13 mouse cellular contexts compared by ENCODE assay signal in the genomic region with DNA sequence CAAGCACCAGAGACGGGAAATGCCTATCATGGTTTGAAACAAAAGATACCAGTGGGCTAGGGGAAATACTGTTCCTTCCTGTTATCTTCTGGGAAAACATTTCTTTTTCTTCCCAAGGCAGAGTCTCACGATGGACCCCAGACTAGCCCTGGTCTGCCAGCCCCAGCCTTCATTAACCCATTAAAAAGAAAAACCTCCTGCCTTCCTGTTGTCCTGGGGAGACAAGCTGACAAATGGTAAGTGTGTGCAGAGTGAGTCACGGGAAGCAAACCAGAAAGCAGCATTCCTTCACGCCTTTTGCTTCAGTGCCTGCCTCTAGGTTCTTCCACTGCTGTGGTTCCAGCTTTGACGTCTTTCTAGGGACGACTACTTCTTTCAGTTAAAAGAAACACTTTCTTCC. TPM values are rescaled to one million over a fixed set of nuclear protein-coding genes. Genes with fewer than 3 reads are reported as not detected.
DNase-seq lines count a peak whose midpoint lies in the region; ATAC-seq lines count a peak whose summit lies in the region.
"Had no signal": no experiment of that assay in that cellular context is flagged by ENCODE, and none has a peak within 500 bp of the region (broad histone marks: within the 10 kb centered on the region; RNA-seq: fewer than 3 reads in every experiment).

No protein-coding gene starts in this region.

- no peak overlapping the region for H3K4me2 ChIP-seq in kidney, embryonic 15.5 days
- no peak overlapping the region for H3K4me2 ChIP-seq in midbrain, embryonic 15.5 days
- H3K4me2 ChIP-seq: embryonic facial prominence, embryonic 15.5 days had no signal

- DNase-seq in heart, adult 8-10 months (ENCODE audit: low spot score): peak; percentile 12
- DNase-seq in heart, embryonic 10.5 days (ENCODE audit: low spot score): no peak
- no peak for DNase-seq in kidney, postnatal 25 days
- peak; percentile 16 for DNase-seq in 3134 (ENCODE audit: extremely low read depth, insufficient read length, low spot score)
- no peak for DNase-seq in ovary, postnatal 14 days (ENCODE audit: low spot score)
- DNase-seq: adrenal gland, postnatal 14 days; cerebellum, adult 9-10 months; right cerebral cortex, postnatal 25 days had no signal

- 0 out of 2 replicates have a peak, but pooled peaks cover 9% of the 10 kb centered on the region for H3K4me1 ChIP-seq in heart, embryonic 10.5 days
- H3K4me1 ChIP-seq in kidney, embryonic 15.5 days: no peaks in the 10 kb centered on the region
- H3K4me1 ChIP-seq in brown adipose tissue, adult 24 weeks (ENCODE audit: control insufficient read depth, insufficient read depth, insufficient read length, low read length): peaks cover 18% of the 10 kb centered on the region
- H3K4me1 ChIP-seq in midbrain, embryonic 15.5 days: no peaks in the 10 kb centered on the region
- H3K4me1 ChIP-seq: embryonic facial prominence, embryonic 15.5 days had no signal

- H3K27me3 ChIP-seq in heart, embryonic 10.5 days (ENCODE audit: insufficient read depth, poor library complexity, severe bottlenecking): no peaks in the 10 kb centered on the region
- no peaks in the 10 kb centered on the region for H3K27me3 ChIP-seq in kidney, embryonic 15.5 days
- no peaks in the 10 kb centered on the region for H3K27me3 ChIP-seq in midbrain, embryonic 15.5 days (replicated peaks)
- H3K27me3 ChIP-seq: embryonic facial prominence, embryonic 15.5 days had no signal

- ATAC-seq in kidney, embryonic 15.5 days (replicated peaks; ENCODE audit: low FRiP score): no peak
- no peak for ATAC-seq in midbrain, embryonic 15.5 days (replicated peaks)
- ATAC-seq: hindbrain, embryonic 16.5 days had no signal

- H3K4me3 ChIP-seq in heart, embryonic 10.5 days: no peak overlapping the region
- H3K4me3 ChIP-seq in kidney, embryonic 15.5 days (replicated peaks): no peak overlapping the region
- H3K4me3 ChIP-seq in brown adipose tissue, adult 24 weeks (ENCODE audit: insufficient read depth, low read depth, low read length): no peak overlapping the region
- H3K4me3 ChIP-seq in midbrain, embryonic 15.5 days: no peak overlapping the region
- H3K4me3 ChIP-seq: embryonic facial prominence, embryonic 15.5 days had no signal

- no peak overlapping the region for H3K27ac ChIP-seq in heart, embryonic 10.5 days
- peak overlapping the region; percentile 59 for H3K27ac ChIP-seq in kidney, embryonic 15.5 days
- H3K27ac ChIP-seq in brown adipose tissue, adult 24 weeks (replicated peaks; ENCODE audit: low read depth, low read length): peak overlapping the region; percentile 89
- H3K27ac ChIP-seq in midbrain, embryonic 15.5 days: no peak overlapping the region
- H3K27ac ChIP-seq: embryonic facial prominence, embryonic 15.5 days had no signal

- no peak overlapping the region for H3K9ac ChIP-seq in kidney, embryonic 15.5 days
- no peak overlapping the region for H3K9ac ChIP-seq in midbrain, embryonic 15.5 days
- H3K9ac ChIP-seq: embryonic facial prominence, embryonic 15.5 days had no signal

- WGBS in heart, embryonic 10.5 days: 22% methylated on average over 6 of the region's 6 CpGs
- WGBS in kidney, embryonic 15.5 days: 32% methylated on average over 6 of the region's 6 CpGs
- 68% methylated on average over 6 of the region's 6 CpGs for WGBS in midbrain, embryonic 15.5 days

- no peaks in the 10 kb centered on the region for H3K36me3 ChIP-seq in heart, embryonic 10.5 days
- no peaks in the 10 kb centered on the region for H3K36me3 ChIP-seq in kidney, embryonic 15.5 days
- no peaks in the 10 kb centered on the region for H3K36me3 ChIP-seq in midbrain, embryonic 15.5 days (replicated peaks)
- H3K36me3 ChIP-seq: embryonic facial prominence, embryonic 15.5 days had no signal

- H3K9me3 ChIP-seq in heart, embryonic 10.5 days: no peaks in the 10 kb centered on the region
- no peaks in the 10 kb centered on the region for H3K9me3 ChIP-seq in kidney, embryonic 15.5 days (replicated peaks)
- H3K9me3 ChIP-seq in midbrain, embryonic 15.5 days: no peaks in the 10 kb centered on the region
- H3K9me3 ChIP-seq: embryonic facial prominence, embryonic 15.5 days had no signal

RNA-seq across cellular contexts. Expression of gene Siah1a, which starts 56.3 kb away (rescaled TPM):
- 10 to 100 TPM; 11.1 to 14.3 (median 12.8) TPM for total RNA-seq in heart, adult 8-10 months (2022)
- 29.6 and 39.9 TPM in 2 replicates for polyA plus RNA-seq in heart, embryonic 10.5 days (2016; fragmentation: Nextera tagmentation; extraction: Ambion mirVana)
- 46.4 and 48.7 TPM in 2 replicates for polyA plus RNA-seq in kidney, embryonic 15.5 days (2015; fragmentation: Nextera tagmentation; extraction: Ambion mirVana)
- 12.1 and 14.6 TPM in 2 replicates for polyA plus RNA-seq in brown adipose tissue, adult 24 weeks (2012; ENCODE audit: insufficient read depth, insufficient read length, missing spikeins)
- 74.8 and 76.1 TPM in 2 replicates for polyA plus RNA-seq in midbrain, embryonic 15.5 days (2015; fragmentation: Nextera tagmentation; extraction: Ambion mirVana)

RNA-seq across cellular contexts. Expression of gene Gm10638, which starts 56.5 kb away (rescaled TPM):
- 1 to 10 TPM; 1.8 to 4.4 (median 3.0) TPM for total RNA-seq in heart, adult 8-10 months (2022)
- 2.9 and 4.8 TPM in 2 replicates for polyA plus RNA-seq in heart, embryonic 10.5 days (2016; fragmentation: Nextera tagmentation; extraction: Ambion mirVana)
- 4.8 and 5.7 TPM in 2 replicates for polyA plus RNA-seq in kidney, embryonic 15.5 days (2015; fragmentation: Nextera tagmentation; extraction: Ambion mirVana)
- polyA plus RNA-seq in brown adipose tissue, adult 24 weeks (2012; ENCODE audit: insufficient read depth, insufficient read length, missing spikeins): 1.7 and 2.3 TPM in 2 replicates
- polyA plus RNA-seq in midbrain, embryonic 15.5 days (2015; fragmentation: Nextera tagmentation; extraction: Ambion mirVana): 5.8 and 6.4 TPM in 2 replicates

Comparison
In these comparisons a context has a peak if more than half of its experiments do, and no peak if none do; other contexts are left out.
1. DNase-seq: peak in heart, adult 8-10 months (single experiment) and 3134 (single experiment); none in heart, embryonic 10.5 days (single experiment), kidney, postnatal 25 days (0 of 2) and ovary, postnatal 14 days (single experiment).
2. H3K27ac ChIP-seq: peak in kidney, embryonic 15.5 days (single experiment) and brown adipose tissue, adult 24 weeks (single experiment); none in heart, embryonic 10.5 days (single experiment) and midbrain, embryonic 15.5 days (single experiment).